Mouse (Mus musculus): ENCODE results near the gene Tbc1d22a. TPM values are rescaled to one million over a fixed set of nuclear protein-coding genes. Genes with fewer than 3 reads are reported as not detected.

Gene Tbc1d22a
- polyA plus RNA-seq, 1 experiment: 30.5 TPM

- H3ac ChIP-seq (ENCODE audit: control insufficient read depth, insufficient read length): no peak overlapping the region
- no peaks in the 10 kb centered on the region for H3K79me2 ChIP-seq (ENCODE audit: control insufficient read depth, insufficient read depth)
- no peak overlapping the region for H3K4me2 ChIP-seq (ENCODE audit: low read depth)
- no peak overlapping the region for H3K4me3 ChIP-seq
- TF ChIP-seq MYOD1 (IDR thresholded peaks at IDR 0.05; ENCODE audit: control insufficient read depth in 1 of 3, insufficient read length in 2 of 3, low read depth in 2 of 3) (no peak), TCF12 (IDR thresholded peaks at IDR 0.05; ENCODE audit: insufficient read depth, poor library complexity, severe bottlenecking) (no peak)
- no peaks in the 10 kb centered on the region for H3K36me3 ChIP-seq (ENCODE audit: control insufficient read depth, insufficient read depth)
- H3K27me3 ChIP-seq (ENCODE audit: control insufficient read depth, insufficient read depth, insufficient read length): no peaks in the 10 kb centered on the region
Observed at GRCm38 (mm10) chr15:86266975-86267374, 52.7 kb downstream of the Tbc1d22a start.

- Histone ChIP-seq H3K79me2 (ENCODE audit: control insufficient read depth, insufficient read depth) (no peaks in the 10 kb centered on the region), H3K4me3 (no peak overlapping the region), H3K36me3 (ENCODE audit: control insufficient read depth, insufficient read depth) (no peaks in the 10 kb centered on the region), H3ac (ENCODE audit: control insufficient read depth, insufficient read length) (no peak overlapping the region), H3K27me3 (ENCODE audit: control insufficient read depth, insufficient read depth, insufficient read length) (no peaks in the 10 kb centered on the region), H3K4me2 (ENCODE audit: low read depth) (no peak overlapping the region)
- TF ChIP-seq MAX (IDR thresholded peaks at IDR 0.05; ENCODE audit: low read depth): no peak
- TF ChIP-seq POLR2AphosphoS2 (IDR thresholded peaks at IDR 0.05; ENCODE audit: insufficient read length, low read depth): no peak
- TF ChIP-seq SRF (IDR thresholded peaks at IDR 0.05; ENCODE audit: control insufficient read depth, insufficient read length, low read depth): no peak
- TF ChIP-seq TCF12 (IDR thresholded peaks at IDR 0.05; ENCODE audit: insufficient read depth, poor library complexity, severe bottlenecking): no peak
- no peak for TF ChIP-seq USF1 (IDR thresholded peaks at IDR 0.05; ENCODE audit: low read depth)
- no peak for TF ChIP-seq MYOG (IDR thresholded peaks at IDR 0.05; ENCODE audit: control insufficient read depth in 1 of 3, insufficient read depth in 1 of 3, insufficient read length in 2 of 3, low read depth in 2 of 3)
Observed at GRCm38 (mm10) chr15:86268526-86268925, 54.3 kb downstream of the Tbc1d22a start.

- no peaks in the 10 kb centered on the region for H3K36me3 ChIP-seq (ENCODE audit: control insufficient read depth, insufficient read depth)
- H3ac ChIP-seq (ENCODE audit: control insufficient read depth, insufficient read length): no peak overlapping the region
- H3K79me2 ChIP-seq (ENCODE audit: control insufficient read depth, insufficient read depth): no peaks in the 10 kb centered on the region
- H3K4me2 ChIP-seq (ENCODE audit: low read depth): no peak overlapping the region
- no peaks in the 10 kb centered on the region for H3K27me3 ChIP-seq (ENCODE audit: control insufficient read depth, insufficient read depth, insufficient read length)
- no peak for TF ChIP-seq USF1 (IDR thresholded peaks at IDR 0.05; ENCODE audit: low read depth)
- no peak overlapping the region for H3K4me3 ChIP-seq
Observed at GRCm38 (mm10) chr15:86275754-86276153, 61.5 kb downstream of the Tbc1d22a start.

DNA sequence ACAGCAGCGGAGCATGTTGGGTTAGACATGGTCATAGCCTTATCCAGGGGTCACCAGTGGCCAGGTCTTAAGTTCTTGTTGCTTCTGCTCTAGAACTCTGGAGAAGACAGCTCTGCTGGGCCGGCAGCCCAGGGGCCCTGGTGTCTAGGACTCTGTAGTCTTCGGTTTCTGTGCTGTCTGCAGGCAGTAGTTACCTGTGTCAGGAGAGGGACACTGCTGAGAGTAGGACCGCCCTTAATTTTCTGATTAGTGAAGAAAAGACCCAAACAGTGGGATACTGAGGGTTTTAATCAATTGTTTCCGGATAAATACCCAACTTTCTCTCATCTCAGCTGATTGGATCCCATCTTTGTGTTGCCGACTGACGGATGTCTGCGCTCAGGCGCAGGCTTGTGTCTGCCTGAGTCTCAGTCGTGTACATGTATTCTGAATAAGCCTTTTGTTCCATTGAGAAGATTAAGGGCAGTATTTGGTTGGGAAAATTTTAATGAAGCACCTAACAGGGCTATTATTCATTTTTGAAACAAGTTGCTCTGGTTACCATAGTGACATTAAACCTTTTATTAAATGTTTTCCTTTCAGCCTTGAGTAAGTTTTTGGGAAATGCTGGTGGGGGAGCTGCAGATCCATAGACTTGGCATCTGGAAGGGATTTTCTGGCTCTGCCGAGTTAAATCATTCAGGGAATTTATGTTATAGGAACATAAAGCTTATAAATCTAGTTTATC, 62.4 kb downstream of the Tbc1d22a start:
- Histone ChIP-seq H3K36me3 (ENCODE audit: control insufficient read depth, insufficient read depth) (no peaks in the 10 kb centered on the region), H3K4me3 (no peak overlapping the region), H3K4me2 (ENCODE audit: low read depth) (no peak overlapping the region), H3ac (ENCODE audit: control insufficient read depth, insufficient read length) (no peak overlapping the region), H3K27me3 (ENCODE audit: control insufficient read depth, insufficient read depth, insufficient read length) (no peaks in the 10 kb centered on the region), H3K79me2 (ENCODE audit: control insufficient read depth, insufficient read depth) (no peaks in the 10 kb centered on the region)
- TF ChIP-seq E2F4 (IDR thresholded peaks at IDR 0.05; ENCODE audit: insufficient read depth): no peak
- TF ChIP-seq POLR2AphosphoS2 (IDR thresholded peaks at IDR 0.05; ENCODE audit: insufficient read length, low read depth): no peak
- no peak for TF ChIP-seq CEBPB (IDR thresholded peaks at IDR 0.05; ENCODE audit: insufficient read depth, poor library complexity, severe bottlenecking)
- TF ChIP-seq TCF12 (IDR thresholded peaks at IDR 0.05; ENCODE audit: insufficient read depth, poor library complexity, severe bottlenecking): no peak
- TF ChIP-seq SRF (IDR thresholded peaks at IDR 0.05; ENCODE audit: control insufficient read depth, insufficient read length, low read depth): no peak
- TF ChIP-seq MAX (IDR thresholded peaks at IDR 0.05; ENCODE audit: low read depth): no peak
- TF ChIP-seq MYOD1 (IDR thresholded peaks at IDR 0.05; ENCODE audit: control insufficient read depth in 1 of 3, insufficient read length in 2 of 3, low read depth in 2 of 3): no peak
- no peak for TF ChIP-seq USF1 (IDR thresholded peaks at IDR 0.05; ENCODE audit: low read depth)
- no peak for TF ChIP-seq MYOG (IDR thresholded peaks at IDR 0.05; ENCODE audit: control insufficient read depth in 1 of 3, insufficient read depth in 1 of 3, insufficient read length in 2 of 3, low read depth in 2 of 3)
- TF ChIP-seq TCF3 (IDR thresholded peaks at IDR 0.05; ENCODE audit: insufficient read length, low read depth): no peak
- no peak for TF ChIP-seq POLR2A (IDR thresholded peaks at IDR 0.05; ENCODE audit: insufficient read length, low read depth)
- no peak for TF ChIP-seq REST (IDR thresholded peaks at IDR 0.05; ENCODE audit: insufficient read depth, insufficient read length)

DNA sequence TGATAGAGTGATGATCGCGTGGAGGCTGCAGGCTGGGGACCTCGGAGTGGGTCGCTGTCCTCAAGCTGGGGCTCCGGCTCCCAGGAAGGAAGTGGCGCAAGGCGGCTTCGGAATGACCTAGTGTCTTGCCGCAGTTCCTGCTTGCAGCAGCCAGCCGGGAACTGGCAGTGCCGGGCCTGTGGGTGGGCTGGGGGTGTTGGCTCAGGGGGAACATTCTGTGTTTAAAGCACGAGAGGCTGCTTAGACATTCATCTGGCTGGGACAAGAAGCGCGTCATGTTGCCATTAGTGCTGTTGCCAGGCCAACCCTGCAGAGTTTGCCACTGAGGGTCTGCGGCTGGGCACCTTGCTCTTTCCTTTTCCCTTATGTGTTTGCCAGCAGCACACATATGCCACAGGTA, 63.2 kb downstream of the Tbc1d22a start:
- no peaks in the 10 kb centered on the region for H3K27me3 ChIP-seq (ENCODE audit: control insufficient read depth, insufficient read depth, insufficient read length)
- no peaks in the 10 kb centered on the region for H3K79me2 ChIP-seq (ENCODE audit: control insufficient read depth, insufficient read depth)
- no peak overlapping the region for H3K4me2 ChIP-seq (ENCODE audit: low read depth)
- TF ChIP-seq TCF12 (IDR thresholded peaks at IDR 0.05; ENCODE audit: insufficient read depth, poor library complexity, severe bottlenecking) (no peak), TCF3 (IDR thresholded peaks at IDR 0.05; ENCODE audit: insufficient read length, low read depth) (no peak), USF1 (IDR thresholded peaks at IDR 0.05; ENCODE audit: low read depth) (no peak), E2F4 (IDR thresholded peaks at IDR 0.05; ENCODE audit: insufficient read depth) (no peak), MYOD1 (IDR thresholded peaks at IDR 0.05; ENCODE audit: control insufficient read depth in 1 of 3, insufficient read length in 2 of 3, low read depth in 2 of 3) (no peak), MAX (IDR thresholded peaks at IDR 0.05; ENCODE audit: low read depth) (no peak), POLR2A (IDR thresholded peaks at IDR 0.05; ENCODE audit: insufficient read length, low read depth) (no peak), CEBPB (IDR thresholded peaks at IDR 0.05; ENCODE audit: insufficient read depth, poor library complexity, severe bottlenecking) (no peak), MYOG (IDR thresholded peaks at IDR 0.05; ENCODE audit: control insufficient read depth in 1 of 3, insufficient read depth in 1 of 3, insufficient read length in 2 of 3, low read depth in 2 of 3) (no peak), POLR2AphosphoS2 (IDR thresholded peaks at IDR 0.05; ENCODE audit: insufficient read length, low read depth) (no peak), SRF (IDR thresholded peaks at IDR 0.05; ENCODE audit: control insufficient read depth, insufficient read length, low read depth) (no peak), REST (IDR thresholded peaks at IDR 0.05; ENCODE audit: insufficient read depth, insufficient read length) (no peak)
- H3K36me3 ChIP-seq (ENCODE audit: control insufficient read depth, insufficient read depth): no peaks in the 10 kb centered on the region
- H3ac ChIP-seq (ENCODE audit: control insufficient read depth, insufficient read length): no peak overlapping the region
- no peak overlapping the region for H3K4me3 ChIP-seq
